13 mouse cellular contexts compared by ENCODE assay signal in the genomic region with DNA sequence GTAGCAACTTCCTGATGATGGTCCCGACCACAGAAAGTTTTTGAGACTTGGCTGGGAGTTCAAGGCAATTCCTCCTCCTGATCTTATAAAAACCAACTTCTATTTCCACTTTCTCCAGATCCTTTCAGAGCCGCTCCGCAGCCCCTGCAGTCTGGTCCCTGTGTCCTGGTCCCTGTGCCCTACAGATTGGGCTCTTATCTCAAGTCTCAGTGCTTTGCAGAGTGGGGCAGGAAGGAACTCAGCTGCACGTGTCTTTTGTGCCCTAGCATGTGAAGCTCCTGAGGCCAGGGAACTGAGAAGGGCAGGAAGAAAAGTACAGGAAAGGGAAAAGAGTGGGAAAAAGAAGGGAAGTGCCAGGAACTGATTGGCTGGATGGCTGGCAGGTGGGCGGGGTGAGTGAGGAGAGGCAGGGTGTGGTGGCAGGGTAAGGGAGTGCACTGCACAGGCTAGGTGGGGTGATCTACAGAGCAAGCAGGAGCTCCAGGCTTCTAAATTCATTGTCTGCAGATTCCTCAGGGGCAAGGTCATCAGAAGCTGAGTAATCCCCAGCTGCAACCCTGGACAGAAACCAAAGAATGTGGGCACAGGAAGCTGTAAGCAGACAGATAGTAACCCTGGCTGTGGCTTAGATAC. TPM values are rescaled to one million over a fixed set of nuclear protein-coding genes. Genes with fewer than 3 reads are reported as not detected.
A peak's percentile ranks its signal among the peaks of the same experiment; 100 is the strongest.
DNase-seq lines count a peak whose midpoint lies in the region; ATAC-seq lines count a peak whose summit lies in the region.
"Had no signal": no experiment of that assay in that cellular context is flagged by ENCODE, and none has a peak within 500 bp of the region (broad histone marks: within the 10 kb centered on the region; RNA-seq: fewer than 3 reads in every experiment).

No protein-coding gene starts in this region.

- H3K9ac ChIP-seq in liver, embryonic 15.5 days: no peak overlapping the region
- no peak overlapping the region for H3K9ac ChIP-seq in kidney, embryonic 16.5 days (replicated peaks; ENCODE audit: low read length)
- H3K9ac ChIP-seq: lung, embryonic 15.5 days had no signal

- H3K9me3 ChIP-seq in heart, embryonic 10.5 days: no peaks in the 10 kb centered on the region
- no peaks in the 10 kb centered on the region for H3K9me3 ChIP-seq in liver, embryonic 15.5 days (replicated peaks)
- no peaks in the 10 kb centered on the region for H3K9me3 ChIP-seq in kidney, embryonic 16.5 days (ENCODE audit: low read length)
- H3K9me3 ChIP-seq: lung, embryonic 15.5 days had no signal

- no peak overlapping the region for H3K4me3 ChIP-seq in heart, embryonic 10.5 days
- no peak overlapping the region for H3K4me3 ChIP-seq in liver, embryonic 15.5 days (replicated peaks)
- H3K4me3 ChIP-seq in kidney, embryonic 16.5 days (ENCODE audit: low read length): no peak overlapping the region
- H3K4me3 ChIP-seq: lung, embryonic 15.5 days had no signal

- H3K36me3 ChIP-seq in heart, embryonic 10.5 days: no peaks in the 10 kb centered on the region
- no peaks in the 10 kb centered on the region for H3K36me3 ChIP-seq in liver, embryonic 15.5 days (replicated peaks)
- H3K36me3 ChIP-seq in kidney, embryonic 16.5 days (ENCODE audit: insufficient read depth, low read length): no peaks in the 10 kb centered on the region
- H3K36me3 ChIP-seq: lung, embryonic 15.5 days had no signal

- peak; percentile 41 for ATAC-seq in CD4-positive, CD25-positive, alpha-beta regulatory T cell, adult 4 months
- peak; percentile 54; the same call in 1 of the 2 replicates for ATAC-seq in liver, embryonic 15.5 days (ENCODE audit: insufficient read depth)
- ATAC-seq in kidney, embryonic 16.5 days (ENCODE audit: low FRiP score, low TSS enrichment): no peak
- ATAC-seq: forebrain, embryonic 16.5 days; hindbrain, postnatal 0 days had no signal

- no peak overlapping the region for H3K27ac ChIP-seq in heart, embryonic 10.5 days
- no peak overlapping the region for H3K27ac ChIP-seq in liver, embryonic 15.5 days (replicated peaks)
- H3K27ac ChIP-seq in kidney, embryonic 16.5 days (ENCODE audit: low read length): no peak overlapping the region
- H3K27ac ChIP-seq: hindbrain, postnatal 0 days; lung, embryonic 15.5 days had no signal

- peak; percentile 6 for DNase-seq in heart, adult 8-10 months (ENCODE audit: low spot score)
- no peak for DNase-seq in heart, embryonic 10.5 days (ENCODE audit: low spot score)
- DNase-seq in adrenal gland, postnatal 25 days: peak; percentile 51
- DNase-seq in layer of hippocampus, adult 18-20 months (ENCODE audit: low spot score in 2 of 2): no peak
- DNase-seq in MN1 (ENCODE audit: low spot score): no peak

- no peak overlapping the region for H3K4me2 ChIP-seq in liver, embryonic 15.5 days
- no peak overlapping the region for H3K4me2 ChIP-seq in kidney, embryonic 16.5 days (replicated peaks; ENCODE audit: low read depth, low read length)
- H3K4me2 ChIP-seq: lung, embryonic 15.5 days had no signal

- H3K27me3 ChIP-seq in heart, embryonic 10.5 days (ENCODE audit: insufficient read depth, poor library complexity, severe bottlenecking): no peaks in the 10 kb centered on the region
- H3K27me3 ChIP-seq in liver, embryonic 15.5 days: no peaks in the 10 kb centered on the region
- H3K27me3 ChIP-seq in kidney, embryonic 16.5 days (ENCODE audit: insufficient read depth, low read length): no peaks in the 10 kb centered on the region
- H3K27me3 ChIP-seq: lung, embryonic 15.5 days had no signal

- WGBS in heart, embryonic 10.5 days: 57% methylated on average over 5 of the region's 5 CpGs
- WGBS in liver, embryonic 15.5 days (ENCODE audit: insufficient replicate concordance): 16% methylated on average over 5 of the region's 5 CpGs
- WGBS in kidney, embryonic 16.5 days: 74% methylated on average over 5 of the region's 5 CpGs

- H3K4me1 ChIP-seq in heart, embryonic 10.5 days: no peaks in the 10 kb centered on the region
- H3K4me1 ChIP-seq in liver, embryonic 15.5 days (replicated peaks): no peaks in the 10 kb centered on the region
- no peaks in the 10 kb centered on the region for H3K4me1 ChIP-seq in kidney, embryonic 16.5 days (ENCODE audit: insufficient read depth, low read length)
- H3K4me1 ChIP-seq: lung, embryonic 15.5 days had no signal

RNA-seq across cellular contexts. Expression of gene H60c, which starts 30.8 kb away (rescaled TPM):
- total RNA-seq in heart, adult 8-10 months (2022): not detected
- polyA plus RNA-seq in heart, embryonic 10.5 days (2016; fragmentation: Nextera tagmentation; extraction: Ambion mirVana): not detected in 2 replicates
- under 1 TPM in 1 of 2 experiments, not detected in 1; 0.35 TPM for polyA plus RNA-seq in CD4-positive, CD25-positive, alpha-beta regulatory T cell, adult 4 months (2017; shearing (Covaris generic))
- total RNA-seq in adrenal gland, postnatal 25 days (2021): not detected in 2 replicates
- polyA plus RNA-seq in liver, embryonic 15.5 days (2015; fragmentation: Nextera tagmentation; extraction: Ambion mirVana): not detected in 2 replicates
- not detected for total RNA-seq in layer of hippocampus, adult 18-20 months (2021)
- 0.14 TPM in 1 of 2 replicates, not detected in the other for polyA plus RNA-seq in kidney, embryonic 16.5 days (2015; fragmentation: Nextera tagmentation; extraction: Ambion mirVana)
- total RNA-seq: hindbrain, postnatal 0 days; layer of hippocampus, postnatal 14 days had no signal
- polyA plus RNA-seq: forebrain, embryonic 16.5 days; hindbrain, postnatal 0 days; neural tube, embryonic 14.5 days had no signal

Comparison
In these comparisons a context has a peak if more than half of its experiments do, and no peak if none do; other contexts are left out.
1. DNase-seq: peak in heart, adult 8-10 months (single experiment) and adrenal gland, postnatal 25 days (single experiment); none in heart, embryonic 10.5 days (single experiment), layer of hippocampus, adult 18-20 months (0 of 2) and MN1 (single experiment).